Mouse (Mus musculus): ENCODE results near the gene Hist1h2bj.
A peak's percentile ranks its signal among the peaks of the same experiment; 100 is the strongest.

Gene Hist1h2bj

DNA sequence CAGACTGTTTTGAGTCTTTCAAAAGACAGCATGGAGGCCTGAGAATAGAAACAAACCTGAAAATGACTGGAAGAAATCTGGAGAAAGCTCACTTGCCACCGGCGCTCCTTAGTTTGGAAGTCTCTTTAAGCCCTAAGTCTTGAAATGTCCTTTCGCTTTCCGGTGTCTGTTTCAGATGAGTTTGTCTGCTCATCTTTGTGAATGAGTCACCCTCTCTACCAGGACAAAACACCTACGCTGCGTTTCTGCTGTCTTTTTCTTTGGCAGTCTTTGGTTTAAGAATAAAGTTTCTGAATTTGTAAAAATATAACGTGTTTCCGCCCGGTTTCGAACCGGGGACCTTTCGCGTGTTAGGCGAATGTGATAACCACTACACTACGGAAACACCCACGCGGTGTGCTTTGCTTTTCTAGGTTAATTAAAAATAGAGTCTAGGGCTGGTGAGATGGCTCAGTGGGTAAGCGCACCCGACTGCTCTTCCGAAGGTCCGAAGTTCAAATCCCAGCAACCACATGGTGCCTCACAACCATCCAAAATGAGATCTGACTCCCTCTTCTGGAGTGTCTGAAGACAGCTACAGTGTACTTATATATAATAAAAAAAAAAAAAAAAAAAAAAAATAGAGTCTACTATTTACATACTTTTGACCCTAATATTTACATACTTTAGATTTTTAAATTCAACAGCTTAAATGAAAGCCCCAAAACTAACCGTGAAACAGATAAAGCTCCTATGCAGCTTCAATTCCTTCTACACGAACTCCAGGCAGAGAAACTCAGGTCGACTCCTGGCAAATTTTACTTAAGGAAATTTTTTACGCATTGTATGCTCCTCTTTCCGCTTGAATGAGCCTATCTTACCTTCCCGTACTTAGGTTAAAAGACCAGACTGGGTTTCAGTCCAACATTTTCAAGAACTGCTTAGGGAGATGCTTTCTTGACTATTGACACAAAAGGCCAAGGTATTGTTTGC, 27.2 kb upstream of the Hist1h2bj start:
- DNase-seq (ENCODE audit: low spot score in 2 of 2): peak; percentile 72 to 84

DNA sequence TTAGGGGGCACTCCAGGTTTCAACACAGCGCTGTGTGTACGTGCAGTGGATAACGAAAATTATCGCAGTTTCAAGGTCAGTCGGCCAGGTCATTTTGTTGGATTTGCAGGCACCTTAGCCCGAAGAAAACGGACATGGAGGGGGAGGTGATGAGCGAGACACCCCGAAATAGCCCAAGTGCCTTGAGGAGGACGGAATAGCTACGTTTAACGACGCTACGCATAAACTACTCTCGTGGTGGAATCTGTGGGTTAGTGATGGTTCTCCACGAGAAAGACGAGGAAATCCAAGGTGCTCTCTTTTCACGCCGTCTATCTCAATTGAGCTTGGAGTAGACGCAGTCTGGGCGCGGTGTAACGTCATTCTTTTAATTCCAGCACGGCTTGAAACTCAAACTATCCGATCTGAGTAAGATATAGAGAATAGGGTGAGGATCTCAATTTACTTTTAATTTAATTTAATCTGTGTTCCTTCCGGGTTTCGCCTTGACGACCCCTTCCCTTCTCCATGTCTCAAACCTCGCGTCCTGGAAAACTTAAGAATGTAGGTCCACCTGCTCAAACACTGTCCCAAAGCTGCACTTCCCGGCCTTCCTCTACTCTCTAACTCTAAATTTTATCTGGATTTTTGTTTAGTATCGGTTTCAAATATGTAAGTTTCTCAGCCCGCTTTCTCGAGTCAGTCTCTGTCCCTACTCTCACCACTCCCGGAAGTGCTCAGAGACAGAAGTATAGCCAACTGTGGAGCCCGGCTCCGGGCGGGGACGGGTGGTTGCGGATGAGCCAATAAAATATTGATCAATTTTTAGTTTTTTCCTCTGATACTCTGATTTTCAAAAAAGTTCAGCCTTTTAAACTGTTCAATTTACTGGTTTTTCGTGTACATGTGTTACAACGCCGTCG, 22.8 kb upstream of the Hist1h2bj start:
- peak in 1 of 2 experiments; percentile 54 for DNase-seq (ENCODE audit: low spot score in 2 of 2)

DNA sequence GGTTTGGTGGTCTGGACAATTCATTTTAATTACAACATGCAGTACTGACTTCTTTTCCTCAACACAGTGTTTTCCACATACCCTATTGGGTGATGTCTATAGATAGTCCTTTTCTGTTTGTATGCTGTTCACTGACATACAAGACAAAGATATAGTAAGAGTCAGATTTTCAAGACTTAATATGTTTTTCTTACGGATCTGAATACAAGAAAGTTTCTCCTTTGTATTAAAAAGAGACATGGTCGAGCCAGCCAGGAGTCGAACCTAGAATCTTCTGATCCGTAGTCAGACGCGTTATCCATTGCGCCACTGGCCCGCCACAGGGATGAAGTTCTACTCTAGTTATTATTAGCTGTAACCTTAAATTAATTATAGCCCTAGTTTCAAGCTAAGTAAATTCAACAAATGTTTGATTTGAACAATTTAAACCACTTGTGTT, 22.1 kb upstream of the Hist1h2bj start:
- peak in 1 of 2 experiments; percentile 39 for DNase-seq (ENCODE audit: low spot score in 2 of 2)

DNA sequence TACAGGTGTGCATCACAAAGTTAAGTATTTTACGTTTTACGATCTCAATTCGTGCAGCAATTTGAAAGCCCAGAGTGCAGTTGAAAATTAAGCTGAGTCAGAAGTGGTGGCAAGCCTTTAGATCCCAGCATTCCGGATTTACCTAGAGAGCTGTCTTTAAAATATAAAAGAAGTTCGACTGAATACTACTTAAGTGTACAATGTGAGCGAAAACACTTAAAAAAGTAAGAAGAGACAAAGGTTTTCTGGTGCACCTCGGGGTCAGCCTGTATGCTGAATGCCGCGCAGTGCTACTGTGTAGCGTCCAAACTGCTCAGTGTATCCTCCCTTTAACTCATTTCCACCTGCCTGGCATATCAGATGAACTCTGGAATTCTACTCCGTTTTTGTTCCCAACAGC, 21.4 kb upstream of the Hist1h2bj start:
- no peak for DNase-seq (ENCODE audit: low spot score in 2 of 2)

DNA sequence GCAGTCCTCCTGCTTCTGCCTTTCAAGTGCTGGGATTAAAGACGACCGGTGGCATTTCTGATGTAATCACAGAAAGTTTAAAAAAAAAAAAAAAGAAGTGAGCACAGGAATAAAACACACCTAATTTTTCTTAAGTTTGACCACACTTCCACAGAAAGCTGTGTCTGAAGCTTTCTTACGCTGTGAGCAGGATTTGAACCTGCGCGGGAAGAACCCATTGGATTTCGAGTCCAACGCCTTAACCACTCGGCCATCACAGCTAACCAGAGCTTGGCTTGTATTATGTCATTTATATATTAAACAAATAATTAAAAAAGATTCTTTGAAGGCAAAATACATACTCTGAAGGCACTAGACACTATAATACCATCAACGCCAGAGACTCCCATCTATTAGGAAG, 20.8 kb upstream of the Hist1h2bj start:
- peak; percentile 51 to 65 for DNase-seq (ENCODE audit: low spot score in 2 of 2)

DNA sequence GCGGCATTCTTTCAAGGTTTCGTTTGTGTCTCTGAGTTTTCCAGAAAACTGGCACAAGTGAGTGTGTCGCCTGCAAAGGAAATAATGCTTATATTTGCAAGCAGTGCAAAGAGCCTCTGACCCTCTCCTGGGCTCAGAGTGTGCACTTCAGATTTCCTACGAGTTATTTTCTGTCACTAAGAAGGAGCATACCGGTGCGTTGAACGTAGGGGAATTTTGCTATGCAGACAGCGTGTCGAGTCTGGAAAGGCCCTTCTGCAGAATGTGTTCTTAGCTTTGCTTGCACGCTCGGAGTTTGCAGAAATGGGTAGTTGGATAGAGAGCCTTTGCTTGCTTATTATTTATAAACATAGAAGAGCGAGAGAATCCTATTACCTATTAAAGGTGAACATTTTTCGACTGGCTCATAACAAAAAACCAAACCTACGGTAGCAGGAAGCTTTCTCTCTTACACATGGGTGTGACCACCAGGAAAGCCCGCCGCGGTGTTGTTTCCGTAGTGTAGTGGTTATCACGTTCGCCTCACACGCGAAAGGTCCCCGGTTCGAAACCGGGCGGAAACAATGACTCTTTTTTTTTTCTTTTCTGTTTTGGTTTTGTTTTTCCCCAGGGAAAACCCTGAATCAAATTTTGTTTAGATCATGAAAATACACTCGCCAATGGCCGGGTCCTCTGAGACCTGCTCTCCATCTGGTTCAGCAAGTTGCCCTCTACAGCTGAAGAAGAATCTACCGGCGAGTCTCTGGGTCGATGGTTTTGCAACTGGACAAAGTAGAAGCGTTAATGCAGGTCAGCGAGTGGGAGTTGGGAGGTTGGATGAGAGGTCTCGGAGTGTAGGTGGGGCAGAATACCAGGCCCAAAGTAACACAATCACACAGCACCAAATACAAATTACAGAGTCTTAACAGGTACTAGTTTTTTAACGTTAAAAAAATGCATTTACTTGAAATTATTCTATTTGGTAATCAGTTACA, 16.7 kb upstream of the Hist1h2bj start:
- DNase-seq (ENCODE audit: low spot score in 2 of 2): peak; percentile 79 to 92

DNA sequence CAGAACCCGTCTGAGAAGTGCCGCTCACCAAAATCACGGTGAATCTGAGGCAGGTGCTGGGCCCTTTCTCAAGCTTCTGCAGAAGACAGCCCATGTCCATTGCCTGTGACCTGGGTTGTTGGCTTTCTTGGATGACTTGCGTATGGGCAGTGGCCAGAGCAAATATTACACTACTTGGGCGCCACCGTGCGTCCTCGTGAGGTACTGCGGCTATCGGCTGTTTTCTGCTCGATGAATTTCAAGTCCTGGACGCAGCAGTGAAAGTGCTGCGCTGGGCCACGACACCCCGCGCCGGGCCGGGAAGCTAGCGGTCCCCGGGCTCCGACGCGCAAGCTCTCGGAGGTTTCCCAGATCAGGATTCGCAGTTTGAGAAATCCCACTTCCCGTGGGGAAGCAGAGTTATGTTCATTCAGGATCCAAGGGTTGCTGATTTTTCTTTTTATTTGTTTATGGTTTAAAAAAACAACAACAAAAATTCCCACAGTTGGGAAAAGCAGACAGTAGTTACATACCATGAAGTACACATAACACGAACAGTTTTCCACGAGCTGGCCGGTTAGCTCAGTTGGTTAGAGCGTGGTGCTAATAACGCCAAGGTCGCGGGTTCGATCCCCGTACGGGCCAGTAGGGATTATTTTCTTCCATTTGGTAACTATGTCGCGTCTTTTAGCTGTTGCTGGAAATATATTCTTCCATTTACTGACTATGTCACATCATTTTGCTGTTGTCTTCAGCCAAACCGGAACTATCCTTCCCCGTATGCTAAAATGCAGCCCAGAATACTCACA, 14.1 kb upstream of the Hist1h2bj start:
- DNase-seq (ENCODE audit: low spot score in 2 of 2): peak; percentile 79 to 87

DNA sequence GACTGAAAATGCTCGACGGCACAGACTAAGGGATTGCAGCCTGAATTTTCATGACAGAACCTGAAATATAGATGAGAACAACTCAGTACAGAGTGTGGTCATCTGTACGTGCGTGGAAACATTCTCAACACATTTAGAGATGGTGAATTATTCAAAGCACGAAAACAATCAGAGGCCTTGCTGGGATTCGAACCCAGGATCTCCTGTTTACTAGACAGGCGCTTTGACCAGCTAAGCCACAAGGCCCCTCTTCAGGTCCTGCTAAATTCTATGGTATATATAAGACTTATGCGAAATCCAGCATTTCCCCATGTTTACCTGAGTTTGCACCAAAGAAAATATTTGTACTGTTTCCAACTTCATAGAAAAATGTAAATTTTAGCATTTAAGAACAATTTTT, 13.1 kb upstream of the Hist1h2bj start:
- DNase-seq (ENCODE audit: low spot score in 2 of 2): no peak

DNA sequence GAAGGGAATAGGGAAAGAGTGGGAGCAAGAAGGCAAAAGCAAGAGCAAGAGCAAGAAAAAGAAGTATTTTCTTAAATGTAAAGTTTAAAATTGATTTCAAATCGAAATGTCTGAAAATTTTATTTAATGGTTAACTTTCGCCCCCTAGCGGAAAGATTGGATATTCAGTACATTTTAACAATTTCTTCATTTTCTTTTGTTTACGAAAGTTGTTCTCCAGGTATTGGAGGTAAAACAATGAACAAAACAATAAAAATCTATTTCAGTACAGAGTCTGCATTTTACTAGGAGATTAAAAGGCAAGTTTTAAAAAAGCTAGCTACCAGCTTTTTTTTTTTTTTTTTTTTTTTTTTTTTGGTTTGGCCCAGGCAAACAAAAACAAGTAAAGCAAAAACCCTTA, 12.5 kb upstream of the Hist1h2bj start:
- DNase-seq (ENCODE audit: low spot score in 2 of 2): peak in 1 of 2 experiments; percentile 55

DNA sequence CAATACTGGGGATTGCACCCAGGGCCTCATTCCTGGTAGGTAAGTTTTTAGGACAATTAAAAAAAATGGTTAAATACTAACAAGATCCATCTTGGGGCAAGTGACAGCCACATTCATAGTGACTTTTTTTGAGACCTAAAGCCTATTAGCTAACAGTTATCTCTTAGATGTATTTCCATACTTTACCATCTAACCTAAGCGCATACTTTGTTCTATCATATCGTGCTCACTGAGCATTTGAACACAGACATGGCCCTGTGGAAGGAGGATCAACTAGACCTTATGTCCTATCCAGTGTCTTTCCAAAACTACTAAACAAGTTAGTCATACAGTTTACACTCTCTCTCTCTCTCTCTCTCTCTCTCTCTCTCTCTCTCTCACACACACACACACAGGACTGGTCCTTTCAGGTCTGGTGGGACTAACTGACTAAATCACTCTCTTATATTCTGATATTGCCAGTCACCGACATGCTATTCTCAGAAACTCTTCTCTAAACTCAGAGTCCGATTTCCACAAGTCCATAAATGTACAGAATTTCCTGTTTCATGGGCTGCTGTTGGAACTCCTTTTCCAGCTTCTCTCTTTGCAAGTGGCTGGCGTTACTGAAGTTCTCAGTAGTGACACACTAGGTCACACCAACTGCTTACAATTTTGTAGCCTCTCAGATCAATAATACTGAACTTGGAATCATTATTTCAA, 9.1 kb upstream of the Hist1h2bj start:
- DNase-seq (ENCODE audit: low spot score in 2 of 2): no peak

DNA sequence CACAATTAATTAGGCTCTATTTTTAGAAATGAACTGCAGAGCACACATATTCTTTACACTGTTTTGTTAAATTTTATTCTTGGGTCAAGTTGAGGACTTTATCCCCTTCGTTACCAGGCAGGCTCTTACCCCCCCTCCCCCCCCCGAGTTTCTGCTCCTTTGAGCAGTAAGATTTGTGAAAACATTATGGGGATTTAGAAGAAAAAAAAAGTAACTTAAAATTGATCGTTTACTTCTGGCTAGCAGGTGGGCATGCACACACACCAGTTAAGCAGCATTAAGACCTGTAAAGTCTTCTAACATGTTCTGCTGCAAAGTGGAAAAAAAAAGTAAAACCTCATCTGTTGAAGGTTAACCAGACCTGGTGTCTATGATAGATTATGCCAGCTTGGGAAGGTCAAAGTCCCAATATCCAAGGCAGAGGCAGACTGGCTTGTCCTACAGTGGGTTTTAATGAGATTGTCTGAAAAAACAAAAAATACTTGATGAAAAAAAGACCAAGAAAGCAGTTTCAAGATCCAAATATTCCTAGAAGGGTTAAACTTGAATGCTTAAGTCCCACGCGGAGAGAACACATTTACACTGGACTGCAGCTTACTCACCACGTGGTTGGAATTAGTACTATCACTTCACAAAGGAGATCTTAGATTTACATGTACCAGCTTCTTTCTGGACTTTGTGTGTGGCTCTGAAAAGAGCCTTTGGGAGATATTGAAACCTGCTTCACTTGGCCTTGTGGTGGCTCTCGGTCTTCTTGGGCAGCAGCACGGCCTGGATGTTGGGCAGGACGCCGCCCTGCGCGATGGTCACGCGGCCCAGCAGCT, 8.4 kb upstream of the Hist1h2bj start:
- no peak for DNase-seq (ENCODE audit: low spot score in 2 of 2)

DNA sequence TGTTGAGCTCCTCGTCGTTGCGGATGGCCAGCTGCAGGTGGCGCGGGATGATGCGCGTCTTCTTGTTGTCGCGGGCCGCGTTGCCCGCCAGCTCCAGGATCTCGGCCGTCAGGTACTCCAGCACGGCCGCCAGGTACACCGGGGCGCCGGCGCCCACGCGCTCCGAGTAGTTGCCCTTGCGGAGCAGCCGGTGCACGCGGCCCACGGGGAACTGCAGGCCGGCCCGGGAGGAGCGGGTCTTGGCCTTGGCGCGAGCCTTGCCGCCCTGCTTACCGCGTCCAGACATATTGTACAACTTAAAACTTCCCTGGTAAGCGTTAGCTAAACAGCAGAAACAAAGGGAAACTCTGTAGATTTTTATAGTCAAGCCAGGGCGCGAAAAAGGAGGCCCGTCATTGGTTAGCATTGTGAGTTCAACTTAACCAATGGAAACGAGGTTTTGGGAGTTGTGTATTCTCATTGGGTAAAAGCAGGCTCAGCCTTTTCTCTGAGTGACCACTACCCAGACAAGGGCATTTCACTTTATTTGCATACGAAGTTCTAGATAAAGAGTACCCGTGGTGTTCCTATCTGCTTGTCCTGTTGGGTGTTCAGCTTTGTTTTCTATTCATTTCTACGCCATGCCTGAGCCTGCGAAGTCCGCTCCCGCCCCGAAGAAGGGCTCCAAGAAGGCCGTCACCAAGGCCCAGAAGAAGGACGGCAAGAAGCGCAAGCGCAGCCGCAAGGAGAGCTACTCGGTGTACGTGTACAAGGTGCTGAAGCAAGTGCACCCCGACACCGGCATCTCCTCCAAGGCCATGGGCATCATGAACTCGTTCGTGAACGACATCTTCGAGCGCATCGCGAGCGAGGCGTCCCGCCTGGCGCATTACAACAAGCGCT, 7.5 kb upstream of the Hist1h2bj start, which contains the start of the genes Hist1h2ah and Hist1h2bk:
Hist1h2ah (minus strand) TSS at position 302 of the 882 bp plus-strand sequence.
Hist1h2bk (plus strand) TSS at position 604 of the 882 bp plus-strand sequence.
- peak; percentile 82 to 85 for DNase-seq (ENCODE audit: low spot score in 2 of 2)

DNA sequence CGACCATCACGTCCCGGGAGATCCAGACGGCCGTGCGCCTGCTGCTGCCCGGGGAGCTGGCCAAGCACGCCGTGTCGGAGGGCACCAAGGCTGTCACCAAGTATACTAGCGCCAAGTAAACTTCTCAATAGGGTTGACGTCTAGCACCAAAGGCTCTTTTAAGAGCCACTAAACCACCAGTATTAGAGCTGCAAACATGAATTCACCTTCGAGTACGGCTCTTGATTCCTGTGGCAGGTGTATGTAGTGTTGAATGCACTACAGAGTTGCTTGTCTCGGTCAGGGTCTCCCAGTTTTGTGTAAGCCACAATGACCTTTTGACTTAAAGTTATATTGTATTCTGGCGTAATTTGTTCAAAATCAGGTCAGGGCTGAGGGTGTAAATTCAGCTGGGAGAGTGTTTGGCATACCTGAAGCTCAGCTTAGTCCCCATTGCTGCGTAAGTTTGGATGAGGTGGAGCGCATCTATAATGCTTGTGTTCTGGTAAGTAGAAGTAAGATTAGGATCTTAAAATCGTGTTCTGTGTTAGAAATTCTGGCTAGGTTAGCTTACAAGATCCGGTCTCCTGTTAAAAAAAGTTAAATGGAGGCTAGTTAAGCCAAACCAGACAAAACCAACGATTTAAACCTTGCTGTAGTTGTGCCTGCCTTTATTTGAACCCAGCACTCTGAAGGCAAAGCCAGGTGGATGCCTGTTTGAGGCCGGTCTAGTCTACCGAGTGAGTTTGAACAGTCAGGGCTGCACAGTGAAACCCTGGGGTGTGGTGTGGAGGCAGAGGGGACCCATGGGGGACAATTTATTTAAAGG, 6.7 kb upstream of the Hist1h2bj start:
- DNase-seq (ENCODE audit: low spot score in 2 of 2): no peak

DNA sequence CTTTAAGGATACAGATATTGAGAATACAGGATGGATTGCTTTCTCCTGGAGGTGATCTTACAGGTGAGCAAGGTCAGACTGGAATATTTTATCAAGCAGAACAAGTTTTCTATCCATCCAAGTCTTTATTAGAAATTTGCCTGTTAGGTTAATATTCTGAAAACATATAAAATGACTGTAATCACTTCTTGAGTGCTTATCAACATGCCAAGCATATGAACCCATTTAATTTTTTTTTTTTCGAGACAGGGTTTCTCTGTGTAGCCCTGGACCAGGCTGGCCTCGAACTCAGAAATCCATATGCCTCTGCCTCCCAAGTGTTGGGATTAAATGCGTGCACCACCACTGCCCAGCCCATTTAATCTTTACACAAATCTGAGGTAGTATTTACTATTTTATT, 6.0 kb upstream of the Hist1h2bj start:
- DNase-seq (ENCODE audit: low spot score in 2 of 2): no peak

DNA sequence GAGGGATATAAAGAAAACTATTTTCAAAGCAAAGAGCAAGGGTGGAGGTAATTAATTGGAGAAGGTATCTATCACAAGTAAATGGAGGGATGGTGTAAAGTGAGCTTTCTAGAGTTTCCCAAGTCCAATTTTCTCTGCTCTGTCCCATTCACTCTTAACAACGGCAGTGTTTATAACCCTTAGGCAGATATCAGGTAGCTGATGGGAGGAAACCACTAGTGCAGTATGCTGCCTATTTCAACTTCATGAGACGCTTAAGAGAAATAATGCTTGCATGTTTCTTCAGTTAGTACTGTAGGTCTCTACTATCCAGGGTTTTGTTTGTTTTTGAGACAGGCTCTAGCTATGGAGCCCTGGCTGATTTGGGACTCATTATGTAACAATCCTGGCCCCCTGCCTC, 5.6 kb upstream of the Hist1h2bj start:
- no peak for DNase-seq (ENCODE audit: low spot score in 2 of 2)

DNA sequence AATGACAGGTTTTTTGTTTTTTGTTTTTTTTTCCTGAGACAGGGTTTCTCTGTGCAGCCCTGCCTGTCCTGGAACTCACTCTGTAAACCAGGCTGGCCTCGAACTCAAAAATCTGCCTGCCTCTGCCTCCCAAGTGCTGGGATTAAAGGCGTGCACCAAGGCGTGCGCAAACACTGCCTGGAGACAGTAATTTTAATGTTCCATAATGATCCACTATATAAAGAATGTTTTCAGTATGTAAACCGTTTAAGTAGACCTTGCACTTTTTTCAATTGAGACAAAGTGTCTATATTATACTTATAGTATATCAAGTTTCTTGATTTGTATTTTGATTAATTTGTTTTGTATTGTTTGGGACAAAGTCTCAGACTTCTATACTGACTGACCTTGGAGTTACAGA, 3.6 kb upstream of the Hist1h2bj start:
- DNase-seq (ENCODE audit: low spot score in 2 of 2): no peak

DNA sequence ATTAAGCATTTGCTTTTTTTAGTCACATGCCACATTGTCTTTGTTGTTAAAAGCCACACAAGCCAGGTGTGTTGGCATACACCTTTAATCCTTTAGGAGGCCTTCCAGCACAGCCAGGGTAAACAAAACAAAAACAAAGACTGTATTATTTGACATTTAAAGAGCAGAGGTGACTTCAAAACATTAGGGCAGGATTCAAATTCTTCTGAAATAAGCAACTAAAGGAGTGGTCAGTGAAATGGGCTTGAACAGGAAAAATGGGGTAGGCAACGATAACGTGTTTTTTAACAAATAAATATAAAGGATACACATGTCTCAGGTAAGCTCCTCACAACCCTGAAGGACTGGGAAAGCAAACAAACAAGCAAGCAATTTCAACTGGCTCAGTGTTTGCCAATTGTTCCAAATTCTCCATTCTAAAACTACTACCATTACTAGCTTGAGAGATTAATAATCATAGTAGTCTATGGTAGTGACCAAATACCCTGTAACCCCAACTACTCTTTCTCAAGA, 3.0 kb upstream of the Hist1h2bj start:
- DNase-seq (ENCODE audit: low spot score in 2 of 2): no peak
